Mouse (Mus musculus): ENCODE results near the gene Snapin. TPM values are rescaled to one million over a fixed set of nuclear protein-coding genes. Genes with fewer than 3 reads are reported as not detected.

The Snapin gene
- total and polyA plus RNA-seq, 3 experiments: 18.9 to 39.8 (median 37.8) TPM

- no peak overlapping the region for H3K4me3 ChIP-seq (replicated peaks in 1 of 3; ENCODE audit: low read depth in 2 of 3, low read length in 2 of 3, poor library complexity in 1 of 3)
- dilution Hi-C loops (cut with MboI; ENCODE audit: extremely low pct_ligation_motif_present, extremely low pct_unique_long_range_greater_than_20kb, low sequenced_read_pairs): no loop called here
- no peak for TF ChIP-seq NRF1 (IDR thresholded peaks at IDR 0.05; ENCODE audit: low read depth, low read length)
- no peak for TF ChIP-seq CHD1 (IDR thresholded peaks at IDR 0.05; ENCODE audit: low read depth, low read length)
- TF ChIP-seq RCOR1 (conservative IDR thresholded peaks at IDR 0.05; ENCODE audit: low read depth, low read length): no peak
- TF ChIP-seq MXI1 (IDR thresholded peaks at IDR 0.05; ENCODE audit: low read depth, low read length): no peak
- no peak for TF ChIP-seq JUN (IDR thresholded peaks at IDR 0.05; ENCODE audit: insufficient read depth, low read depth, low read length)
- no peak for TF ChIP-seq RAD21 (IDR thresholded peaks at IDR 0.05; ENCODE audit: low read depth, low read length)
- TF ChIP-seq MAZ (IDR thresholded peaks at IDR 0.05; ENCODE audit: low read depth, low read length): no peak
- no peak for TF ChIP-seq HCFC1 (IDR thresholded peaks at IDR 0.05; ENCODE audit: low read depth, low read length)
- no peak for TF ChIP-seq CTCF (conservative IDR thresholded peaks at IDR 0.05 in 1 of 2, IDR thresholded peaks at IDR 0.05 in 1 of 2; ENCODE audit: low read depth in 2 of 2, low read length in 2 of 2)
- TF ChIP-seq ELF1 (IDR thresholded peaks at IDR 0.05; ENCODE audit: low read depth, low read length): no peak
- TF ChIP-seq GABPA (IDR thresholded peaks at IDR 0.05; ENCODE audit: insufficient replicate concordance, low read depth, low read length): no peak
- TF ChIP-seq ZNF384 (IDR thresholded peaks at IDR 0.05; ENCODE audit: low read depth, low read length): no peak
- no peak for TF ChIP-seq USF2 (conservative IDR thresholded peaks at IDR 0.05; ENCODE audit: low read depth, low read length)
- no peak for TF ChIP-seq ZC3H11A (IDR thresholded peaks at IDR 0.05; ENCODE audit: low read depth, low read length)
- TF ChIP-seq SMC3 (IDR thresholded peaks at IDR 0.05; ENCODE audit: low read depth, low read length): no peak
- TF ChIP-seq TCF12 (IDR thresholded peaks at IDR 0.05; ENCODE audit: low read depth, low read length): no peak
Observed at GRCm38 (mm10) chr3:90445417-90446200, 45.2 kb downstream of the Snapin start.

GRCm38 (mm10) chr3:90443977-90444376 is 46.9 kb downstream of the Snapin start:
- Histone ChIP-seq H3K79me2 (replicated peaks; ENCODE audit: control insufficient read depth, extremely low read depth, insufficient read depth, poor library complexity, severe bottlenecking) (no peaks in the 10 kb centered on the region), H3K9me3 (replicated peaks; ENCODE audit: low read length) (no peaks in the 10 kb centered on the region), H3K36me3 (replicated peaks in 1 of 2; ENCODE audit: control insufficient read depth in 1 of 2, insufficient read depth in 1 of 2, low read length in 1 of 2) (no peaks in the 10 kb centered on the region), H3K4me1 (ENCODE audit: control insufficient read depth in 1 of 2, insufficient read depth in 2 of 2) (peaks cover 3 to 4% of the 10 kb centered on the region in 2 experiments; a peak in 2 of 4 replicates), H3K4me3 (replicated peaks in 1 of 3; ENCODE audit: low read depth in 2 of 3, low read length in 2 of 3, poor library complexity in 1 of 3) (no peak overlapping the region), H3K4me2 (ENCODE audit: insufficient read depth, low read depth, poor library complexity, severe bottlenecking) (no peak overlapping the region), H3K9ac (ENCODE audit: insufficient read depth, low read depth) (no peak overlapping the region), H3K27me3 (replicated peaks) (no peaks in the 10 kb centered on the region), H3K27ac (ENCODE audit: insufficient read depth, low read depth) (no peak overlapping the region)
- dilution Hi-C loops (cut with MboI; ENCODE audit: extremely low pct_ligation_motif_present, extremely low pct_unique_long_range_greater_than_20kb, low sequenced_read_pairs) (no loop called here), in situ Hi-C loops (cut with MboI; ENCODE audit: low pct_ligation_motif_present, low pct_unique_long_range_greater_than_20kb, low sequenced_read_pairs) (no loop called here)
- TF ChIP-seq NELFE (IDR thresholded peaks at IDR 0.05; ENCODE audit: low read depth, low read length): no peak
- TF ChIP-seq MEF2A (IDR thresholded peaks at IDR 0.05; ENCODE audit: borderline replicate concordance, low read depth, low read length): no peak
- no peak for TF ChIP-seq ELF1 (IDR thresholded peaks at IDR 0.05; ENCODE audit: low read depth, low read length)
- TF ChIP-seq MAZ (IDR thresholded peaks at IDR 0.05; ENCODE audit: low read depth, low read length): no peak
- no peak for TF ChIP-seq EP300 (IDR thresholded peaks at IDR 0.05; ENCODE audit: low read length)
- TF ChIP-seq ZKSCAN1 (IDR thresholded peaks at IDR 0.05; ENCODE audit: borderline replicate concordance, low read depth, low read length): no peak
- no peak for TF ChIP-seq MXI1 (IDR thresholded peaks at IDR 0.05; ENCODE audit: low read depth, low read length)
- TF ChIP-seq SIN3A (IDR thresholded peaks at IDR 0.05; ENCODE audit: low read length): no peak
- TF ChIP-seq JUN (IDR thresholded peaks at IDR 0.05; ENCODE audit: insufficient read depth, low read depth, low read length): no peak
- TF ChIP-seq MYC (IDR thresholded peaks at IDR 0.05; ENCODE audit: low read depth, low read length): no peak
- no peak for TF ChIP-seq MAX (IDR thresholded peaks at IDR 0.05; ENCODE audit: low read length)
- TF ChIP-seq RAD21 (IDR thresholded peaks at IDR 0.05; ENCODE audit: low read depth, low read length): no peak
- TF ChIP-seq PAX5 (IDR thresholded peaks at IDR 0.05; ENCODE audit: low read length): no peak
- TF ChIP-seq SMC3 (IDR thresholded peaks at IDR 0.05; ENCODE audit: low read depth, low read length): no peak
- no peak for TF ChIP-seq ZMIZ1 (IDR thresholded peaks at IDR 0.05; ENCODE audit: low read depth, low read length)
- TF ChIP-seq USF2 (conservative IDR thresholded peaks at IDR 0.05; ENCODE audit: low read depth, low read length): no peak
- TF ChIP-seq CTCF (conservative IDR thresholded peaks at IDR 0.05 in 1 of 2, IDR thresholded peaks at IDR 0.05 in 1 of 2; ENCODE audit: low read depth in 2 of 2, low read length in 2 of 2): no peak
- no peak for TF ChIP-seq HCFC1 (IDR thresholded peaks at IDR 0.05; ENCODE audit: low read depth, low read length)
- no peak for TF ChIP-seq ZNF384 (IDR thresholded peaks at IDR 0.05; ENCODE audit: low read depth, low read length)
- DNase-seq (ENCODE audit: extremely low read depth): no peak

More at GRCm38 (mm10) chr3:90445417-90446200, 45.2 kb downstream of the Snapin start:
- in situ Hi-C loops (cut with MboI; ENCODE audit: low pct_ligation_motif_present, low pct_unique_long_range_greater_than_20kb, low sequenced_read_pairs): no loop called here
- Histone ChIP-seq H3K79me2 (replicated peaks; ENCODE audit: control insufficient read depth, extremely low read depth, insufficient read depth, poor library complexity, severe bottlenecking) (no peaks in the 10 kb centered on the region), H3K27me3 (replicated peaks) (no peaks in the 10 kb centered on the region), H3K9ac (ENCODE audit: insufficient read depth, low read depth) (no peak overlapping the region), H3K4me1 (ENCODE audit: control insufficient read depth in 1 of 2, insufficient read depth in 2 of 2) (peaks cover 3 to 4% of the 10 kb centered on the region in 2 experiments; a peak in 2 of 4 replicates), H3K27ac (ENCODE audit: insufficient read depth, low read depth) (no peak overlapping the region), H3K4me2 (ENCODE audit: insufficient read depth, low read depth, poor library complexity, severe bottlenecking) (no peak overlapping the region), H3K36me3 (replicated peaks in 1 of 2; ENCODE audit: control insufficient read depth in 1 of 2, insufficient read depth in 1 of 2, low read length in 1 of 2) (no peaks in the 10 kb centered on the region), H3K9me3 (replicated peaks; ENCODE audit: low read length) (no peaks in the 10 kb centered on the region)
- no peak for DNase-seq (ENCODE audit: extremely low read depth)
